Mouse (Mus musculus) limb, embryonic 14.5 days (tissue): ENCODE data around the gene Syt8. TPM values are rescaled to one million over a fixed set of nuclear protein-coding genes. Genes with fewer than 3 reads are reported as not detected.

Source experiments
- ATAC-seq: fragments of 200-750 bp; cut with Nextera tagmentation; 2 replicates; pipeline ENCODE4 v1.8.0; 2017; ENCODE audit warnings: low read depth, moderate number of reproducible peaks, moderate TSS enrichment; ENCODE audit not compliant: low FRiP score
- DNase-seq: peaks from one replicate; pipeline ENCODE4 v3.0.0-alpha.2; 2015; ENCODE audit warnings: low spot score
- H3K27ac ChIP-seq: fragments of 300-500 bp; sonication (generic); replicated peaks from 2 replicates; pipeline ENCODE4 v1.5.1; 2014; ENCODE audit warnings: low read depth, mild to moderate bottlenecking, low read length, moderate library complexity, mixed read lengths
- H3K27me3 ChIP-seq: fragments of 300-500 bp; sonication (generic); 2 replicates; pipeline ENCODE4 v1.6.1; 2014; ENCODE audit warnings: low read length, mixed read lengths; ENCODE audit not compliant: control insufficient read depth, insufficient read depth
- H3K36me3 ChIP-seq: fragments of 300-500 bp; sonication (generic); 2 replicates; pipeline ENCODE4 v1.6.1; 2014; ENCODE audit warnings: mild to moderate bottlenecking, low read length, moderate library complexity, mixed read lengths; ENCODE audit not compliant: control insufficient read depth, insufficient read depth
- H3K4me1 ChIP-seq: fragments of 300-500 bp; sonication (generic); 2 replicates; pipeline ENCODE4 v1.6.1; 2014; ENCODE audit warnings: antibody characterized with exemption, low read length, mixed read lengths; ENCODE audit not compliant: control insufficient read depth, insufficient read depth
- H3K4me2 ChIP-seq: fragments of 300-500 bp; sonication (generic); replicated peaks from 2 replicates; pipeline ENCODE4 v1.6.1; 2014; ENCODE audit warnings: low read depth, mild to moderate bottlenecking, low read length, moderate library complexity; ENCODE audit not compliant: severe bottlenecking
- H3K4me3 ChIP-seq: fragments of 300-500 bp; sonication (generic); replicated peaks from 2 replicates; pipeline ENCODE4 v1.5.1; 2014; ENCODE audit warnings: low read length
- H3K9ac ChIP-seq: fragments of 300-500 bp; sonication (generic); 2 replicates; pipeline ENCODE4 v1.6.1; 2014; ENCODE audit warnings: mild to moderate bottlenecking, low read depth, low read length, moderate library complexity; ENCODE audit not compliant: severe bottlenecking
- H3K9me3 ChIP-seq: fragments of 300-500 bp; sonication (generic); 2 replicates; pipeline ENCODE4 v1.6.1; 2016; ENCODE audit warnings: low read length; ENCODE audit not compliant: control insufficient read depth
- POLR2A ChIP-seq: fragments of 200-500 bp; IDR thresholded peaks from 2 replicates; pipeline ENCODE4 v1.8.0; 2012; ENCODE audit warnings: inconsistent platforms, mild to moderate bottlenecking, moderate library complexity, borderline replicate concordance; ENCODE audit not compliant: insufficient read depth, insufficient read length; ENCODE audit errors: extremely low read depth
- WGBS: fragments of 180-500 bp; shearing (Covaris S2); extraction: QIAGEN DNeasy Blood & Tissue Kit; methylation state at CpG from one replicate; pipeline ENCODE4 v1.1.7; 2014; 5-methylcytosine and 5-hydroxymethylcytosine counted together
- polyA plus RNA-seq, 2 experiments: library from polyadenylated mRNA; depleted of rRNA in 1 of 2; stranded (reverse) in 1 of 2; unstranded in 1 of 2; fragments of >200 nt; fragmentation: Nextera tagmentation in 1 of 2; extraction: Ambion mirVana in 1 of 2; gene quantifications; 2 replicates each; pipeline versions ENCODE4 v1.2.1 to v1.2.3; 2012 to 2014

Syt8 gene
- polyA plus RNA-seq, 2 experiments: 2.0 to 7.3 TPM

GRCm38 (mm10) chr7:142394261-142395190 is 40.1 kb upstream of the Syt8 start:
- no peaks in the 10 kb centered on the region for H3K27me3 ChIP-seq
- DNase-seq (no peak), ATAC-seq (no peak)
- 68% methylated on average over 6 of the region's 6 CpGs for WGBS
- no peak overlapping the region for H3K27ac ChIP-seq
- H3K4me2 ChIP-seq: no peak overlapping the region
- H3K9me3 ChIP-seq: no peaks in the 10 kb centered on the region
- H3K4me3 ChIP-seq: no peak overlapping the region
- no peak for TF ChIP-seq POLR2A
- H3K4me1 ChIP-seq: no peaks in the 10 kb centered on the region
- no peak overlapping the region for H3K9ac ChIP-seq
- no peaks in the 10 kb centered on the region for H3K36me3 ChIP-seq

- WGBS: 79% methylated on average over 4 of the region's 4 CpGs
- no peaks in the 10 kb centered on the region for H3K36me3 ChIP-seq
- no peaks in the 10 kb centered on the region for H3K9me3 ChIP-seq
- H3K27me3 ChIP-seq: no peaks in the 10 kb centered on the region
- H3K27ac ChIP-seq: no peak overlapping the region
- no peak for DNase-seq
- no peak for ATAC-seq
- no peak overlapping the region for H3K4me3 ChIP-seq
- no peak overlapping the region for H3K9ac ChIP-seq
- H3K4me1 ChIP-seq: no peaks in the 10 kb centered on the region
- no peak overlapping the region for H3K4me2 ChIP-seq
- TF ChIP-seq POLR2A: no peak
Measured at GRCm38 (mm10) chr7:142395472-142395871, 39.2 kb upstream of the Syt8 start.

- Histone ChIP-seq H3K27me3 (no peaks in the 10 kb centered on the region), H3K4me2 (no peak overlapping the region), H3K9me3 (no peaks in the 10 kb centered on the region), H3K4me3 (no peak overlapping the region), H3K4me1 (no peaks in the 10 kb centered on the region), H3K27ac (no peak overlapping the region), H3K36me3 (no peaks in the 10 kb centered on the region), H3K9ac (no peak overlapping the region)
- no peak for DNase-seq
- no peak for ATAC-seq
- no peak for TF ChIP-seq POLR2A
- 88% methylated on average over 1 of the region's 1 CpGs for WGBS
Measured at GRCm38 (mm10) chr7:142396611-142397010, 38.0 kb upstream of the Syt8 start.

GRCm38 (mm10) chr7:142398052-142398451 is 36.6 kb upstream of the Syt8 start:
- 49% methylated on average over 2 of the region's 2 CpGs for WGBS
- DNase-seq (no peak), ATAC-seq (no peak)
- Histone ChIP-seq H3K27ac (no peak overlapping the region), H3K9me3 (no peaks in the 10 kb centered on the region), H3K4me1 (no peaks in the 10 kb centered on the region), H3K27me3 (no peaks in the 10 kb centered on the region), H3K36me3 (no peaks in the 10 kb centered on the region), H3K4me3 (no peak overlapping the region), H3K9ac (no peak overlapping the region), H3K4me2 (no peak overlapping the region)
- TF ChIP-seq POLR2A: no peak

GRCm38 (mm10) chr7:142399250-142399649 is 35.4 kb upstream of the Syt8 start:
- 76% methylated on average over 1 of the region's 1 CpGs for WGBS
- Histone ChIP-seq H3K9ac (no peak overlapping the region), H3K4me1 (no peaks in the 10 kb centered on the region), H3K4me2 (no peak overlapping the region), H3K27ac (no peak overlapping the region), H3K27me3 (no peaks in the 10 kb centered on the region), H3K9me3 (no peaks in the 10 kb centered on the region), H3K4me3 (no peak overlapping the region), H3K36me3 (no peaks in the 10 kb centered on the region)
- TF ChIP-seq POLR2A: no peak
- ATAC-seq (no peak), DNase-seq (no peak)
